Mouse (Mus musculus) G1E (cell line): ENCODE results near the gene Moap1.

Experiments used
- CTCF ChIP-seq: IDR thresholded peaks from 2 replicates; pipeline ENCODE4 v1.5.1; 2012; ENCODE audit warnings: low read depth, low read length, inconsistent platforms, mixed read lengths
- GATA1 ChIP-seq: IDR thresholded peaks from 2 replicates; pipeline ENCODE4 v1.6.1; 2012; ENCODE audit warnings: borderline replicate concordance, low read length, inconsistent platforms, mixed read lengths
- POLR2AphosphoS5 ChIP-seq: IDR thresholded peaks from 2 replicates; pipeline ENCODE4 v1.6.1; 2012; ENCODE audit warnings: low read depth, low read length, inconsistent platforms; ENCODE audit not compliant: insufficient replicate concordance

DNA sequence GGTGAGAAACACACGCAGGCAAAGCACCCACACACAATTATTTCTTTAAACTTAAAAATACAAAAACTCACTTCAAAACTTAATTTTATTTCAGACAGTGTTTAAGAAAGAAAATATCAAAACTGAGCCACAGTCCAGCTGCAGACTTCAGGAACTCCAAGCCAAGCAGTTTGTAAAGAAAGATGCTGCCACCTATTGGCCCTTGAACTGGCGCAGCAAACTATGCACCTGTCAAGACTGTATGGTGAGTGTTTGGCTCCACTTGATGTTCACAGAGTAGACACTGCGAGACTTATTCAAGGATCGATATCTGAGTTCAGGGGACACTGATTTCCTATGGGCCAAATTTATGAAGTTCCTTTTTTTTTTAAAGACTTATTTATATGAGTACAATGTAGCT, 25.5 kb upstream of the Moap1 start:
- no peak for TF ChIP-seq CTCF
- no peak for TF ChIP-seq GATA1
- no peak for TF ChIP-seq POLR2AphosphoS5
